Mouse (Mus musculus) ES-Bruce4 (cell line): Measurements from ENCODE around the gene Maml3. TPM values are rescaled to one million over a fixed set of nuclear protein-coding genes. Genes with fewer than 3 reads are reported as not detected.

Experiments
- H3K27ac ChIP-seq: 2 replicates; pipeline ENCODE4 v1.5.1; 2012; ENCODE audit warnings: low read length, inconsistent platforms; ENCODE audit not compliant: insufficient read depth
- H3K27me3 ChIP-seq: 2 replicates; pipeline ENCODE4 v1.6.1; 2012; ENCODE audit warnings: mild to moderate bottlenecking, low read length, inconsistent platforms; ENCODE audit not compliant: control insufficient read depth, poor library complexity, insufficient read depth, severe bottlenecking
- H3K36me3 ChIP-seq: 2 replicates; pipeline ENCODE4 v1.6.1; 2012; ENCODE audit warnings: inconsistent platforms, mild to moderate bottlenecking, low read length, moderate library complexity; ENCODE audit not compliant: control insufficient read depth, poor library complexity, insufficient read depth, severe bottlenecking
- H3K4me1 ChIP-seq: one replicate; pipeline ENCODE4 v1.8.1; 2011; ENCODE audit warnings: low read length; ENCODE audit not compliant: control insufficient read depth, insufficient read depth
- H3K4me3 ChIP-seq: 2 replicates; pipeline ENCODE4 v1.5.1; 2011; ENCODE audit warnings: low read depth, mild to moderate bottlenecking, low read length
- H3K9ac ChIP-seq: 2 replicates; pipeline ENCODE4 v1.6.1; 2012; ENCODE audit warnings: low read depth, mild to moderate bottlenecking, inconsistent platforms; ENCODE audit not compliant: poor library complexity, severe bottlenecking
- H3K9me3 ChIP-seq: replicated peaks from 2 replicates; pipeline ENCODE4 v1.6.1; 2012; ENCODE audit warnings: mild to moderate bottlenecking, low read length, inconsistent platforms; ENCODE audit not compliant: control insufficient read depth, poor library complexity, insufficient read depth, severe bottlenecking
- CTCF ChIP-seq: IDR thresholded peaks from one replicate; pipeline ENCODE4 v1.8.1; 2011; ENCODE audit warnings: low read depth, low read length
- EP300 ChIP-seq: IDR thresholded peaks from 2 replicates; pipeline ENCODE4 v1.6.1; 2011; ENCODE audit warnings: low read depth, low read length; ENCODE audit not compliant: insufficient read depth
- POLR2A ChIP-seq: IDR thresholded peaks from one replicate; pipeline ENCODE4 v1.8.1; 2011; ENCODE audit warnings: low read length; ENCODE audit not compliant: insufficient read depth
- polyA plus RNA-seq: library from polyadenylated mRNA; stranded (reverse); fragments of >200 nt; gene quantifications from 2 replicates; pipeline ENCODE4 v1.2.4, GENCODE M21; 2011; ENCODE audit warnings: low read depth; ENCODE audit not compliant: missing spikeins, insufficient read depth, insufficient read length

Gene Maml3
- polyA plus RNA-seq, 1 experiment = 5.7 TPM

- H3K9me3 ChIP-seq = no peaks in the 10 kb centered on the region
- no peak overlapping the region for H3K4me3 ChIP-seq
- no peak overlapping the region for H3K27ac ChIP-seq
- H3K27me3 ChIP-seq = no peaks in the 10 kb centered on the region
- no peak overlapping the region for H3K9ac ChIP-seq
- no peaks in the 10 kb centered on the region for H3K4me1 ChIP-seq
- no peaks in the 10 kb centered on the region for H3K36me3 ChIP-seq
- TF ChIP-seq POLR2A (no peak), EP300 (no peak), CTCF (no peak)
Measured at GRCm38 (mm10) chr3:51717909-51718308, 387.0 kb downstream of the Maml3 start.

- H3K27ac ChIP-seq = no peak overlapping the region
- TF ChIP-seq POLR2A = no peak
- TF ChIP-seq CTCF = no peak
- no peak for TF ChIP-seq EP300
Measured at GRCm38 (mm10) chr3:51717455-51717854, 387.4 kb downstream of the Maml3 start.

GRCm38 (mm10) chr3:51714469-51714868 is 390.4 kb downstream of the Maml3 start:
- TF ChIP-seq EP300 = no peak
- TF ChIP-seq POLR2A = no peak
- Histone ChIP-seq H3K36me3 (no peaks in the 10 kb centered on the region), H3K27ac (no peak overlapping the region), H3K27me3 (no peaks in the 10 kb centered on the region), H3K4me3 (no peak overlapping the region), H3K9ac (no peak overlapping the region), H3K9me3 (no peaks in the 10 kb centered on the region), H3K4me1 (no peaks in the 10 kb centered on the region)

More at GRCm38 (mm10) chr3:51717455-51717854, 387.4 kb downstream of the Maml3 start:
- H3K36me3 ChIP-seq = no peaks in the 10 kb centered on the region
- H3K9me3 ChIP-seq = no peaks in the 10 kb centered on the region
- no peak overlapping the region for H3K9ac ChIP-seq
- H3K4me1 ChIP-seq = no peaks in the 10 kb centered on the region
- no peak overlapping the region for H3K4me3 ChIP-seq
- H3K27me3 ChIP-seq = no peaks in the 10 kb centered on the region

GRCm38 (mm10) chr3:51713233-51713632 is 391.6 kb downstream of the Maml3 start:
- TF ChIP-seq CTCF (no peak), EP300 (no peak), POLR2A (no peak)
- no peak overlapping the region for H3K4me3 ChIP-seq
- no peak overlapping the region for H3K9ac ChIP-seq
- no peaks in the 10 kb centered on the region for H3K4me1 ChIP-seq
- H3K36me3 ChIP-seq = no peaks in the 10 kb centered on the region
- H3K9me3 ChIP-seq = no peaks in the 10 kb centered on the region
- no peaks in the 10 kb centered on the region for H3K27me3 ChIP-seq
- no peak overlapping the region for H3K27ac ChIP-seq

- Histone ChIP-seq H3K9me3 (no peaks in the 10 kb centered on the region), H3K4me3 (no peak overlapping the region), H3K27me3 (no peaks in the 10 kb centered on the region), H3K4me1 (no peaks in the 10 kb centered on the region), H3K36me3 (no peaks in the 10 kb centered on the region), H3K27ac (no peak overlapping the region), H3K9ac (no peak overlapping the region)
- TF ChIP-seq CTCF (no peak), POLR2A (no peak), EP300 (no peak)
Measured at GRCm38 (mm10) chr3:51712382-51712781, 392.5 kb downstream of the Maml3 start.

GRCm38 (mm10) chr3:51708746-51709411 is 396.0 kb downstream of the Maml3 start:
- TF ChIP-seq EP300 (no peak), CTCF (no peak), POLR2A (no peak)
- H3K27ac ChIP-seq = no peak overlapping the region
- H3K4me3 ChIP-seq = no peak overlapping the region
- no peaks in the 10 kb centered on the region for H3K36me3 ChIP-seq
- no peaks in the 10 kb centered on the region for H3K4me1 ChIP-seq
- no peaks in the 10 kb centered on the region for H3K27me3 ChIP-seq
- no peak overlapping the region for H3K9ac ChIP-seq
- H3K9me3 ChIP-seq = no peaks in the 10 kb centered on the region
